In genomic region chr9:109038086-109038895, GRCm38 (mm10) we compare ENCODE assay signal across 8 mouse cellular contexts. TPM values are rescaled to one million over a fixed set of nuclear protein-coding genes. Genes with fewer than 3 reads are reported as not detected.
DNase-seq lines count a peak whose midpoint lies in the region; ATAC-seq lines count a peak whose summit lies in the region.

Gene Shisa5 (plus strand): TSS chr9:109038565.

- no peaks in the 10 kb centered on the region for H3K27me3 ChIP-seq in hindbrain, embryonic 16.5 days (replicated peaks; ENCODE audit: control insufficient read depth, insufficient read depth, low read length)

- no peaks in the 10 kb centered on the region for H3K9me3 ChIP-seq in hindbrain, embryonic 16.5 days (ENCODE audit: control insufficient read depth, low read length)

- peak within 1 kb of the TSS; percentile 51; the same call in 1 of the 2 replicates for H3K27ac ChIP-seq in hindbrain, embryonic 16.5 days (ENCODE audit: low read depth, low read length)

- peak within 1 kb of the TSS; percentile 66 for H3K4me3 ChIP-seq in hindbrain, embryonic 16.5 days (ENCODE audit: low read length)

- WGBS in hindbrain, embryonic 16.5 days = under 1% methylated on average over 37 of the region's 40 CpGs

- H3K36me3 ChIP-seq in hindbrain, embryonic 16.5 days (ENCODE audit: control insufficient read depth, insufficient read depth, low read length) = no peaks in the 10 kb centered on the region

- peak within 1 kb of the TSS; percentile 75 for H3K9ac ChIP-seq in hindbrain, embryonic 16.5 days (ENCODE audit: low read depth, low read length)

- no peak for DNase-seq in frontal cortex, postnatal 36 days (ENCODE audit: low spot score in 2 of 2)
- DNase-seq in cerebellum, postnatal 10 days = peak; percentile 69 to 77
- DNase-seq in gastrocnemius, postnatal 10 days = peak; percentile 83
- peak in 1 of 2 experiments; percentile 29 for DNase-seq in left cerebral cortex, postnatal 36 days (ENCODE audit: low spot score in 2 of 2)
- peak; percentile 69 to 86 for DNase-seq in spleen, postnatal 4 days (ENCODE audit: low spot score in 2 of 2)

- ATAC-seq in frontal cortex, adult (ENCODE audit: low TSS enrichment) = peak; percentile 31; the same call in 1 of the 2 replicates
- ATAC-seq in hindbrain, embryonic 16.5 days = peak; percentile 82
- peak; percentile 90 for ATAC-seq in megakaryocyte-erythroid progenitor cell, adult 5-6 weeks (replicated peaks; ENCODE audit: low FRiP score, low TSS enrichment, poor library complexity, severe bottlenecking)

- H3K4me2 ChIP-seq in hindbrain, embryonic 16.5 days (ENCODE audit: low read length) = peak within 1 kb of the TSS; percentile 77

- H3K4me1 ChIP-seq in hindbrain, embryonic 16.5 days (ENCODE audit: control insufficient read depth, insufficient read depth, low read depth, low read length) = peaks cover 5% of the 10 kb centered on the region; the same call in 1 of the 2 replicates

- intact Hi-C loops in left cerebral cortex, postnatal 36 days (cut with DNase I) = no loop called here

RNA-seq across cellular contexts. Expression of gene Shisa5, which starts in this region (rescaled TPM):
- total RNA-seq in gastrocnemius, postnatal 10 days (2021) = 10 to 100 TPM; 30.9 to 39.2 TPM
- polyA plus RNA-seq in hindbrain, embryonic 16.5 days (2015; fragmentation: Nextera tagmentation; extraction: Ambion mirVana) = 83.2 and 87.5 TPM in 2 replicates
- total RNA-seq in left cerebral cortex, postnatal 36 days (2021) = 10 to 100 TPM; 63.9 to 74.8 TPM
- total RNA-seq in megakaryocyte-erythroid progenitor cell, adult 5-6 weeks (2014; fragmentation: Nextera tagmentation) = 52.0 and 52.8 TPM in 2 replicates
- 37.6 and 74.5 TPM in 2 replicates for total RNA-seq in megakaryocyte-erythroid progenitor cell, adult 5-6 weeks (2017)

Comparison
In these comparisons a context has a peak if more than half of its experiments do, and no peak if none do; other contexts are left out.
1. ATAC-seq: peak in every context shown above with its lines; median percentile 90 in megakaryocyte-erythroid progenitor cell, adult 5-6 weeks; 82 in hindbrain, embryonic 16.5 days; 31 in frontal cortex, adult.
2. DNase-seq: peak in cerebellum, postnatal 10 days (2 of 2), gastrocnemius, postnatal 10 days (single experiment) and spleen, postnatal 4 days (2 of 2); none in frontal cortex, postnatal 36 days (0 of 2).